Mouse (Mus musculus) gastrocnemius, adult 2 months (tissue): ENCODE data around the gene 4933430I17Rik. TPM values are rescaled to one million over a fixed set of nuclear protein-coding genes. Genes with fewer than 3 reads are reported as not detected.

Experiments
- DNase-seq: peaks from one replicate; pipeline ENCODE4 v3.0.0; 2022
- H3K27ac ChIP-seq: fragments of 200-600 bp; 2 replicates; pipeline ENCODE4 v1.8.1; 2022; ENCODE audit warnings: mild to moderate bottlenecking
- H3K4me3 ChIP-seq: fragments of 200-600 bp; 2 replicates; pipeline ENCODE4 v1.8.1; 2022; ENCODE audit warnings: mild to moderate bottlenecking, moderate library complexity
- CTCF ChIP-seq: fragments of 200-600 bp; IDR thresholded peaks from 2 replicates; pipeline ENCODE4 v1.8.1; 2022; ENCODE audit warnings: antibody characterized with exemption, mild to moderate bottlenecking, moderate library complexity
- intact Hi-C: fragments of 180-260 bp; cut with DNase I; formaldehyde crosslinking; loops from one replicate; pipeline ENCODE4 v1.15.1; 2025
- total RNA-seq, 2 experiments: library from RNA; stranded (reverse); gene quantifications; 2 replicates each; pipeline ENCODE4 v1.2.3; 2021

Gene 4933430I17Rik
- total RNA-seq, 2 experiments from 2014 or later: 0.17 TPM; not detected in 1

DNA sequence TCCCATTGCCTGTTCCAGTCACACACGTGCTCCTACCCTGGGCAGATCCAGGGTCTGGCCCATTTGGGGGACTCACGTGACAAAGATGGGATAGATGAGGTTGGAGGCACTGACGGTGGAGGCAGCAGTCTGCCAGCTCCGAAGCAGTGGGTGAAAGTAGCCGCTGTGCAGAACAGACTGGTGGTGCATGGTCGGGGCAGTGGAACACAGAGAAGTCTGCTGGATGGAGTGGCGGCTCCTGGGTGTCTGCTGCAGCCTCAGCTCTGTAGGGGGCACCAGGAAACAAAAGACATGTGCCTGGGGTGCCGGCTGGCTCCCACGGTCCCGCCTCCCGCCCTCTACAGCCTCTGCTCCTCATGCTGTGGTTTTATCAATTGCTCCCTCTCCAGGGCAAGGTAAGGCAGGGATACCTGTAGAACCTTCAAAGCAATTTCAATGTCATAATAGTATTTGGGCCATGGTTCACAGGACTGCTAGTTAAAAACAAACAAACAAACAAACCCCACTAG is 11.1 kb upstream of the 4933430I17Rik start:
- Histone ChIP-seq H3K4me3 (no peak overlapping the region), H3K27ac (no peak overlapping the region)
- no peak for DNase-seq
- intact Hi-C loops: no loop called here
- TF ChIP-seq CTCF: no peak

GRCm38 (mm10) chr4:62514995-62515394 is 10.2 kb upstream of the 4933430I17Rik start:
- peak overlapping the region; percentile 72 for H3K27ac ChIP-seq
- intact Hi-C loops: no loop called here
- DNase-seq: no peak
- H3K4me3 ChIP-seq: no peak overlapping the region
- no peak for TF ChIP-seq CTCF

GRCm38 (mm10) chr4:62515490-62515889 is 9.7 kb upstream of the 4933430I17Rik start:
- Histone ChIP-seq H3K4me3 (no peak overlapping the region), H3K27ac (peak overlapping the region; percentile 72)
- intact Hi-C loops: no loop called here
- no peak for TF ChIP-seq CTCF
- no peak for DNase-seq

DNA sequence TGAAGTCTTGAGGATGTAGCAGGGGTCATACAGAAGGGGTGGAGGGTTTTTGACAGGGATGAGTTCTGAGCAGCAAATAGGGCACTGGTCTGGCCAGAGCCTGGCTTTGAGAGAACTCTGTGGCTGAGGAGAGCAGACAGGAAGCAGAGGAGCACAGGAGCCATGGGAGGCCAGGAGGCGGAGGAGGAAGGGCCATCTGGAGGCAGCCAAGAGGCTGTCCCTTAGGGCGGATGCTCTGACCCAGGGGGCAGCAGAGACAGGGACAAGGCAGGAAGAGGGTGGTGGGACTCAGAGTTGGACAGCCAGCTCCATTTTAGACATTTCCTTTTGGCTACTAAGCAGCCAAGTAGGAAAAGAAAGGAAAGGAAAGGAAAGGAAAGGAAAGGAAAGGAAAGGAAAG is 9.1 kb upstream of the 4933430I17Rik start:
- Histone ChIP-seq H3K4me3 (no peak overlapping the region; the same call in 1 of the 2 replicates), H3K27ac (peak overlapping the region; percentile 72)
- DNase-seq: peak; percentile 51
- intact Hi-C loops: no loop called here
- TF ChIP-seq CTCF: no peak; the same call in 1 of the 2 replicates

GRCm38 (mm10) chr4:62516579-62516978 is 8.6 kb upstream of the 4933430I17Rik start:
- intact Hi-C loops: no loop called here
- no peak for TF ChIP-seq CTCF
- no peak for DNase-seq
- peak overlapping the region; percentile 72 for H3K27ac ChIP-seq
- no peak overlapping the region for H3K4me3 ChIP-seq

GRCm38 (mm10) chr4:62517046-62517445 is 8.1 kb upstream of the 4933430I17Rik start:
- no peak for DNase-seq
- Histone ChIP-seq H3K4me3 (no peak overlapping the region), H3K27ac (peak overlapping the region; percentile 72)
- TF ChIP-seq CTCF: no peak
- intact Hi-C loops: no loop called here

DNA sequence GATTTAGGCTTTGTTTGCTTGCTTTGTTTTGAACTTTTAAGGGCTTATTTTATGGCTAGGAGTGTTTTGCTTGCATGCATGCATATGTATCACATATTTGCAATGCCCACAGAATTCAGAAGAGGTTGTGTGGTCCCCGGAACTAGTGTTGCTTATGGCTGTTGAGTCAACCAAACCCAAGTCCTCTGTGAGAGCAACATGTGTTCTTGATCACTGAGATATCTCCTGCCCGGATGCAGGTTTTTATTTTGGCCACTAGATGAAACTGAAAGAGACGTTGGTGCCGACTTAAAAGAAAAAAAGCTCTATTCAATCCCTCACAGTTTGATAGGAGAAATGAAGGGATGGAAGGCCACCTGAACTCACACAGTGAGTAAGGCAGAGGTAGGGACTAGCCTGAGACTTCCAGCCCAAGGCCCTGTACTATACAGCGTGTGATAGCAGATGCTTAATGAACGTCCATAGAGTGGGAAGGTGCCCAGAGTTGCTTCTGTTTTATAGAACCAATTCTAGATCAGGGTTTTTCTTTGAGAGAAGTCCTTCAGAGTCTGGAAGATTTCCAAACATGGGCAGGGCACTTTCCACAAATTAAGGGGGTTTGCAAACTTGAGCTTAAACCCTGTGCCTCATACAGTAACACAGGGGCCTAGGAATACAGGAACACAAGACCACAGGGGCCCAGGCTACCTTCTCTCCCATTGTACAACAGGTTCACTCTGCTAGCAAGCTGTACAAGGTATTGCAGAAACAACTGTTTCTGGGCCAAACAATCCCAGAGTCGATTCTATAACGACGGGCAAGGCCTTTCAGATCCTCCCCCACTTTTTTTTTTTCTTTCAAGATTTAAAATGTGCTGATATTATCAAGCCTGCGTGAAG is 7.4 kb upstream of the 4933430I17Rik start:
- DNase-seq: no peak
- Histone ChIP-seq H3K27ac (peak overlapping the region; percentile 95; the same call in 1 of the 2 replicates), H3K4me3 (no peak overlapping the region)
- TF ChIP-seq CTCF: no peak
- intact Hi-C loops: no loop called here

DNA sequence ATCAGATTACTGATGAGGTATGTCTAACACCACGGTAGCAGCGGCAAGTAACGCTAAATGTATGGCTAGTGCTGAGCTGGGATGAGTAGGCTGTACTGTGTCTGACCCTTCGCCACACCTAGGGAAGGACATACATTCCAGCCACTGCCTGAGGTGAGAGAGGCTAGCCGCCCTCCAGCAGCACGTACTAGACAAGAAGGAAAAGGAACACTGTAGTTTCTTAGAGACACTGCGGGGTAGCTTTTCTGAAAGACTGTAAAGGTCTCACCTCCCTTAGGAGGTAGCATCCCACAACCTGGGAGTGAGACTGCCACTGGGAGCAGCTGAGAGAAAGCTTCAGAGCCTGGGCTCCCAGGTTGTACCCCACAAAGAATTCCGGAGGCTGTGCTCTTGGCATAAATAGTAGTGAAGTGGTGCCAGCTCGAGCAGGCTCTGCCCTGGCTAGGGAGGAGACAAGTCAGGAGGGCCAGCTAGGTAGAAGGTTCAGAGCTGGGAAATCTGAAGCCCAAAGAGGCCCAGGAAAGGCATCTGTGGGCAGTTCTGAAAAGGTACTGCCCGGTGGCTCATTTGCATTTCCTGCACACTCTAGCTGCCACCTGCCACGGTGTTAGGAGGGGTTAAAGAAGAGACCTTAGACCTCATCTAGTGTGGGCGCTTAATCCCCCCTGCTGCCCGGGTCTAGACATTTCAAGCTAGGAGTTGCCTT is 6.6 kb upstream of the 4933430I17Rik start:
- intact Hi-C loops: no loop called here
- DNase-seq: peak; percentile 50
- Histone ChIP-seq H3K27ac (peak overlapping the region; percentile 95), H3K4me3 (peak overlapping the region; percentile 85)
- TF ChIP-seq CTCF: no peak

GRCm38 (mm10) chr4:62519122-62519848 is 5.9 kb upstream of the 4933430I17Rik start:
- H3K27ac ChIP-seq: peak overlapping the region; percentile 95
- DNase-seq: no peak
- H3K4me3 ChIP-seq: peak overlapping the region; percentile 85
- TF ChIP-seq CTCF: no peak
- intact Hi-C loops: no loop called here

DNA sequence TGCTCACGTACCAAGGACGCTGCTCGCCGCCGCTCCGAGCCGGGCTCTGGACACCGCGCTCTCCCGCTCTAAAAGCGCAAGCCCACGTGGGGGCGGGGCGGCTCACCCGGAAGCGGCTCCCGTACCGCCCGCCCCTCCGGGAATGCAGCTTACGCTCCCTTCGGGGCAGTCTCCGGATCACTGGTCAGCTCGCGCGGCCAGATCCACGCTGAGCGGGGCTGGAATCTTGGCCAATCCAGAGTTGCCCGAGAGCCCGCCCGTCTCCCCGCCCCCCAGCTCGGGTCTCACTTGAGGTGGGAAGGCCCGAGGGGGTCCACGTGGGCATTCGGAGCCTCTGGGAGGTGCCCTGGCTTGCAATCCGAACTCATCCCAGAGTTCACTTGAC is 5.3 kb upstream of the 4933430I17Rik start, which contains the start of gene Alad:
Gene Alad, minus strand, starts transcription at position 70 of the 385 bp plus-strand sequence.
- Histone ChIP-seq H3K27ac (peak within 1 kb of the TSS; percentile 95), H3K4me3 (peak within 1 kb of the TSS; percentile 85)
- TF ChIP-seq CTCF: no peak
- intact Hi-C loops: loop anchor here (5.0 kb wide), 1 partner anchor 113 kb away; the partner anchor contains the start of genes Cdc26 and Prpf4
- peak; percentile 93 for DNase-seq

GRCm38 (mm10) chr4:62520892-62521400 is 4.2 kb upstream of the 4933430I17Rik start:
- DNase-seq: no peak
- Histone ChIP-seq H3K27ac (peak overlapping the region; percentile 95; the same call in 1 of the 2 replicates), H3K4me3 (no peak overlapping the region)
- TF ChIP-seq CTCF: no peak
- intact Hi-C loops: loop anchor here (5.0 kb wide), 1 partner anchor 114 kb away; the partner anchor contains the start of genes Cdc26 and Prpf4

DNA sequence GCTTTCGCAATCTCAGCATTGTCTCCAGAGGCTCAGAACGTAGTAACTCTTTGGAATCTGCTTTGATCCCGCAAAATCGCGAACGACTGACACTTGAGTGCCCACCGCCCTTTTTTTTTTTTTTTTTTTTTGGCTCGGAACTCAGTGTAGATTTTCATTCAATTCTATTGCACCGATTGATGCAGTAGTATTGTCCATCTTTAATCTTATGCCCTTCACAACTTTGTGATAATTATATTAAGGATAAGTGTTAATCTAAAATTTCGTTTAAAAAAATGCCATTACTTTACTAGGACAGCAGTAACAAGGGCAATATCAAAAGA is 281 bp downstream of the 4933430I17Rik start:
- H3K4me3 ChIP-seq: peak overlapping the region; percentile 95
- intact Hi-C loops: no loop called here
- peak overlapping the region; percentile 97; the same call in 1 of the 2 replicates for H3K27ac ChIP-seq

More for the DNA sequence above, 281 bp downstream of the 4933430I17Rik start:
- no peak for DNase-seq
- no peak for TF ChIP-seq CTCF
